Mouse (Mus musculus): ENCODE data around the gene Il17d. TPM values are rescaled to one million over a fixed set of nuclear protein-coding genes. Genes with fewer than 3 reads are reported as not detected.

Gene Il17d
- polyA plus RNA-seq, 1 experiment = 24.8 TPM

- no peak overlapping the region for H3K4me3 ChIP-seq (ENCODE audit: insufficient read depth, low read length)
- no peak overlapping the region for H3K27ac ChIP-seq (ENCODE audit: insufficient read depth, low read length)
- no peaks in the 10 kb centered on the region for H3K4me1 ChIP-seq (ENCODE audit: control insufficient read depth, insufficient read depth, low read length)
- no peak for TF ChIP-seq CTCF (IDR thresholded peaks at IDR 0.05; ENCODE audit: extremely low read depth, insufficient read depth, low read length)
- TF ChIP-seq POLR2A (IDR thresholded peaks at IDR 0.05; ENCODE audit: extremely low read depth, insufficient read depth, low read length) = no peak
Observed at GRCm38 (mm10) chr14:57574792-57575587, 50.4 kb downstream of the Il17d start.

GRCm38 (mm10) chr14:57576364-57577060 is 51.9 kb downstream of the Il17d start:
- no peak for TF ChIP-seq CTCF (IDR thresholded peaks at IDR 0.05; ENCODE audit: extremely low read depth, insufficient read depth, low read length)
- no peak for TF ChIP-seq POLR2A (IDR thresholded peaks at IDR 0.05; ENCODE audit: extremely low read depth, insufficient read depth, low read length)
- Histone ChIP-seq H3K4me1 (ENCODE audit: control insufficient read depth, insufficient read depth, low read length) (no peaks in the 10 kb centered on the region), H3K4me3 (ENCODE audit: insufficient read depth, low read length) (no peak overlapping the region), H3K27ac (ENCODE audit: insufficient read depth, low read length) (no peak overlapping the region)

GRCm38 (mm10) chr14:57591830-57592229 is 67.3 kb downstream of the Il17d start:
- H3K4me3 ChIP-seq (ENCODE audit: insufficient read depth, low read length) = no peak overlapping the region
- no peaks in the 10 kb centered on the region for H3K4me1 ChIP-seq (ENCODE audit: control insufficient read depth, insufficient read depth, low read length)
- TF ChIP-seq POLR2A (IDR thresholded peaks at IDR 0.05; ENCODE audit: extremely low read depth, insufficient read depth, low read length) (no peak), CTCF (IDR thresholded peaks at IDR 0.05; ENCODE audit: extremely low read depth, insufficient read depth, low read length) (no peak)
- H3K27ac ChIP-seq (ENCODE audit: insufficient read depth, low read length) = no peak overlapping the region

Other genes with a start within 250 kb of the Il17d start
- 34.1 and 39.7 TPM in 2 replicates for gene Cryl1, start 126.2 kb upstream of the Il17d start, polyA plus RNA-seq (2012; rRNA removed)
- gene Ift88, start 100.7 kb upstream of the Il17d start, polyA plus RNA-seq (2012; rRNA removed) = 17.2 and 18.5 TPM in 2 replicates
- gene Eef1akmt1, start 46.8 kb downstream of the Il17d start, polyA plus RNA-seq (2012; rRNA removed) = 49.3 and 53.2 TPM in 2 replicates
- 6.7 and 7.1 TPM in 2 replicates for gene Xpo4, start 140.7 kb downstream of the Il17d start, polyA plus RNA-seq (2012; rRNA removed)
- not detected in 2 replicates for gene Gm49361, start 221.3 kb downstream of the Il17d start, polyA plus RNA-seq (2012; rRNA removed)
- 14.4 and 16.7 TPM in 2 replicates for gene Lats2, start 233.6 kb downstream of the Il17d start, polyA plus RNA-seq (2012; rRNA removed)

Data from cortical plate, adult 2 months (tissue).